ENCODE assay signal across 24 mouse cellular contexts in the genomic region with DNA sequence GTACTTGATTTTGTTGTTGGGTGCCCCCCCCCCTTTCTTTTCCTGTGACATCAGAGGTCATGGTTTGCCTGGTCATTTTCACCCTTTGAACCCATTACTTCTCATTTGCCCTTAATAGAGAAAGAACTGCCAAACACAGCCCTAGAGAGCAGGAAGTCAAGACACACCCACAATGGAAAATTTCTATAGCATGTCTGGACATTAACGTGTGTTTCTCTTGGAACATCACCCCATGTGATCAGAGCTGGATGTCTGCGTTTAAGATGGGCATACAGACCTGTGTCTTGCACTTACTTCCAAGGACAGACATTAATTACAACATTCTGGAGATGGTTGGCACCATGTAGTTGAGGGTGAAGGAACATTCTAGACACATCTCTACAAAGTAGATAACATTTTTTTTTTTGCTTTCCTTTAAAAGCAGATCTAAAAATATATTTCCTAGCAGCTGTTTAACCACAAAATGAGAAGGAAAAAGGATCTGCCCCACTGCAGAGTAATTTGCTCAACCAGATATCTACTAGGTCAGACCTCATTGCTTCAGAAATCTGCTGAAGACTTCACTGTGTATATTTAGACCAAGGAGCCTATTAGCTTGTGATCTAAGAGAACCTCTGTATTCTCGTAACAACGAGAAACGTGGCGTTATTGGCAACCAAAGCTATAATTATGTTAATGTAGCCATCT.
DNase-seq lines count a peak whose midpoint lies in the region; ATAC-seq and TF ChIP-seq lines count a peak whose summit lies in the region.
"Had no signal": no experiment of that assay in that cellular context is flagged by ENCODE, and none has a peak within 500 bp of the region (broad histone marks: within the 10 kb centered on the region; RNA-seq: fewer than 3 reads in every experiment).

No protein-coding gene starts in this region.

- TF ChIP-seq EP300 in liver, postnatal 0 days (IDR thresholded peaks at IDR 0.05; ENCODE audit: low read depth) = no peak
- no peak for TF ChIP-seq EP300 in heart, adult 2 months (IDR thresholded peaks at IDR 0.05; ENCODE audit: insufficient read depth, low read depth, low read length)

- no peak overlapping the region for H3K9ac ChIP-seq in liver, embryonic 11.5 days (ENCODE audit: low read depth, low read length)
- H3K9ac ChIP-seq in liver, postnatal 0 days (replicated peaks) = no peak overlapping the region
- no peak overlapping the region for H3K9ac ChIP-seq in heart, adult 2 months (ENCODE audit: low read depth, low read length)
- H3K9ac ChIP-seq: embryonic facial prominence, embryonic 15.5 days; forebrain, embryonic 15.5 days; limb, embryonic 12.5 days; liver, embryonic 14.5 days; lung, embryonic 15.5 days had no signal

- DNase-seq in gastrocnemius, adult 2 months = no peak
- DNase-seq in gastrocnemius, adult 18-20 months (ENCODE audit: low spot score) = no peak
- DNase-seq in liver, embryonic 11.5 days (ENCODE audit: low spot score) = no peak
- DNase-seq in liver, postnatal 0 days = no peak
- peak; percentile 24 for DNase-seq in yolk sac, embryonic 10.5 days (ENCODE audit: low spot score)
- DNase-seq in embryonic facial prominence, embryonic 10.5 days (ENCODE audit: low spot score) = no peak
- no peak for DNase-seq in heart, adult 2 months
- DNase-seq: adrenal gland, adult 8-10 months; cerebellum, adult 2 months; cerebellum, postnatal 36 days; gastrocnemius, postnatal 36 days; kidney, adult 9 months; layer of hippocampus, postnatal 36 days; lung, postnatal 4 days; right cerebral cortex, postnatal 14 days had no signal

- TF ChIP-seq CTCF in gastrocnemius, adult 2 months (IDR thresholded peaks at IDR 0.05) = no peak
- TF ChIP-seq CTCF in liver, postnatal 0 days (IDR thresholded peaks at IDR 0.05; ENCODE audit: low read depth) = no peak
- TF ChIP-seq CTCF in embryonic fibroblast, embryonic 13.5 days (IDR thresholded peaks at IDR 0.05; ENCODE audit: borderline replicate concordance, insufficient read depth, low read length) = no peak
- no peak for TF ChIP-seq CTCF in heart, adult 2 months (IDR thresholded peaks at IDR 0.05)

- no peaks in the 10 kb centered on the region for H3K4me1 ChIP-seq in liver, embryonic 11.5 days (replicated peaks; ENCODE audit: control insufficient read depth, insufficient read depth, low read length)
- H3K4me1 ChIP-seq in liver, postnatal 0 days (ENCODE audit: insufficient read depth) = 0 out of 2 replicates have a peak, but pooled peaks cover 3% of the 10 kb centered on the region
- no peaks in the 10 kb centered on the region; the same call in 1 of the 2 replicates for H3K4me1 ChIP-seq in embryonic fibroblast, embryonic 13.5 days (ENCODE audit: control insufficient read depth, insufficient read depth, low read length)
- peaks cover 46% of the 10 kb centered on the region for H3K4me1 ChIP-seq in embryonic facial prominence, embryonic 10.5 days
- peaks cover 6% of the 10 kb centered on the region for H3K4me1 ChIP-seq in heart, adult 2 months (ENCODE audit: control insufficient read depth, insufficient read depth, low read length)

- H3K36me3 ChIP-seq in liver, embryonic 11.5 days (ENCODE audit: control insufficient read depth, insufficient read depth, low read length) = no peaks in the 10 kb centered on the region
- no peaks in the 10 kb centered on the region for H3K36me3 ChIP-seq in liver, postnatal 0 days (replicated peaks; ENCODE audit: insufficient read depth, low read length)
- no peaks in the 10 kb centered on the region for H3K36me3 ChIP-seq in embryonic facial prominence, embryonic 10.5 days (replicated peaks)
- peaks cover 8% of the 10 kb centered on the region for H3K36me3 ChIP-seq in heart, adult 2 months (ENCODE audit: control insufficient read depth, insufficient read depth, low read length)
- H3K36me3 ChIP-seq: embryonic facial prominence, embryonic 15.5 days; forebrain, embryonic 15.5 days; heart, embryonic 10.5 days; limb, embryonic 12.5 days; lung, embryonic 15.5 days had no signal

- peaks cover 8% of the 10 kb centered on the region for H3K79me2 ChIP-seq in heart, adult 2 months (replicated peaks; ENCODE audit: control insufficient read depth, insufficient read depth, low read length)

- H3K27me3 ChIP-seq in liver, embryonic 11.5 days (replicated peaks; ENCODE audit: control insufficient read depth, insufficient read depth, low read length) = no peaks in the 10 kb centered on the region
- H3K27me3 ChIP-seq in liver, postnatal 0 days (ENCODE audit: insufficient read depth, low read length) = no peaks in the 10 kb centered on the region
- H3K27me3 ChIP-seq in embryonic facial prominence, embryonic 10.5 days (replicated peaks; ENCODE audit: low read depth, poor library complexity, severe bottlenecking) = 0 out of 2 replicates have a peak, but pooled peaks cover 4% of the 10 kb centered on the region
- H3K27me3 ChIP-seq in heart, adult 2 months (ENCODE audit: control insufficient read depth, insufficient read depth, low read length) = no peaks in the 10 kb centered on the region
- H3K27me3 ChIP-seq: embryonic facial prominence, embryonic 15.5 days; forebrain, embryonic 15.5 days; limb, embryonic 12.5 days; lung, embryonic 15.5 days had no signal

- H3K4me2 ChIP-seq in liver, embryonic 11.5 days = no peak overlapping the region
- no peak overlapping the region for H3K4me2 ChIP-seq in liver, postnatal 0 days (ENCODE audit: low read depth, low read length)
- H3K4me2 ChIP-seq: embryonic facial prominence, embryonic 15.5 days; forebrain, embryonic 15.5 days; limb, embryonic 12.5 days; lung, embryonic 15.5 days; midbrain, embryonic 11.5 days had no signal

- 0 out of 2 replicates have a peak, but pooled peaks have one; percentile 29 for ATAC-seq in liver, embryonic 11.5 days (replicated peaks; ENCODE audit: low FRiP score)
- no peak for ATAC-seq in liver, postnatal 0 days
- ATAC-seq: activated CD4-positive, CD25-positive, alpha-beta regulatory T cell, adult 4 months; forebrain, embryonic 15.5 days had no signal

- intact Hi-C loops in gastrocnemius, adult 2 months (cut with DNase I) = no loop called here
- intact Hi-C loops in heart, adult 2 months (cut with DNase I) = no loop called here

- no peaks in the 10 kb centered on the region for H3K9me3 ChIP-seq in liver, embryonic 11.5 days (ENCODE audit: control insufficient read depth, low read length)
- no peaks in the 10 kb centered on the region for H3K9me3 ChIP-seq in liver, postnatal 0 days (ENCODE audit: low read length)
- no peaks in the 10 kb centered on the region for H3K9me3 ChIP-seq in embryonic facial prominence, embryonic 10.5 days
- H3K9me3 ChIP-seq: embryonic facial prominence, embryonic 15.5 days; forebrain, embryonic 15.5 days; heart, embryonic 10.5 days; limb, embryonic 12.5 days; lung, embryonic 15.5 days had no signal

- H3K4me3 ChIP-seq in gastrocnemius, adult 2 months = no peak overlapping the region
- H3K4me3 ChIP-seq in liver, embryonic 11.5 days (ENCODE audit: low read depth, low read length) = no peak overlapping the region
- H3K4me3 ChIP-seq in liver, postnatal 0 days (ENCODE audit: low read depth, low read length) = no peak overlapping the region
- H3K4me3 ChIP-seq in embryonic fibroblast, embryonic 13.5 days (ENCODE audit: insufficient read depth, low read length) = no peak overlapping the region
- no peak overlapping the region for H3K4me3 ChIP-seq in embryonic facial prominence, embryonic 10.5 days
- H3K4me3 ChIP-seq in heart, adult 2 months = no peak overlapping the region
- H3K4me3 ChIP-seq: embryonic facial prominence, embryonic 15.5 days; forebrain, embryonic 15.5 days; heart, embryonic 10.5 days; limb, embryonic 12.5 days; lung, embryonic 15.5 days had no signal

- WGBS in liver, embryonic 11.5 days = 69% methylated on average over 6 of the region's 6 CpGs
- 52% methylated on average over 6 of the region's 6 CpGs for WGBS in liver, postnatal 0 days (ENCODE audit: insufficient replicate concordance)
- 78% methylated on average over 6 of the region's 6 CpGs for WGBS in embryonic facial prominence, embryonic 10.5 days
- 60% methylated on average over 6 of the region's 6 CpGs for WGBS in heart, adult 2 months

- TF ChIP-seq POLR2A in embryonic fibroblast, embryonic 13.5 days (IDR thresholded peaks at IDR 0.05; ENCODE audit: low read depth, low read length) = no peak
- no peak for TF ChIP-seq POLR2A in heart, adult 2 months (IDR thresholded peaks at IDR 0.05; ENCODE audit: insufficient read depth, low read depth, low read length)

- H3K27ac ChIP-seq in gastrocnemius, adult 2 months = peak overlapping the region; percentile 63
- no peak overlapping the region for H3K27ac ChIP-seq in liver, embryonic 11.5 days (ENCODE audit: low read depth, low read length)
- no peak overlapping the region for H3K27ac ChIP-seq in liver, postnatal 0 days (ENCODE audit: low read depth)
- peak overlapping the region; percentile 65 for H3K27ac ChIP-seq in embryonic fibroblast, embryonic 13.5 days (ENCODE audit: insufficient read depth, low read length)
- H3K27ac ChIP-seq in embryonic facial prominence, embryonic 10.5 days (replicated peaks) = no peak overlapping the region
- no peak overlapping the region; the same call in 1 of the 2 replicates for H3K27ac ChIP-seq in heart, adult 2 months
- H3K27ac ChIP-seq: embryonic facial prominence, embryonic 15.5 days; forebrain, embryonic 15.5 days; heart, embryonic 10.5 days; limb, embryonic 12.5 days; liver, embryonic 14.5 days; lung, embryonic 15.5 days had no signal

Comparison
In these comparisons a context has a peak if more than half of its experiments do, and no peak if none do; other contexts are left out.
1. H3K27ac ChIP-seq: peak in gastrocnemius, adult 2 months (single experiment) and embryonic fibroblast, embryonic 13.5 days (single experiment); none in liver, embryonic 11.5 days (single experiment), liver, postnatal 0 days (single experiment), embryonic facial prominence, embryonic 10.5 days (single experiment) and heart, adult 2 months (single experiment).